ENCODE assay signal across 22 mouse cellular contexts in genomic region chr9:77589496-77589895, GRCm38 (mm10). TPM values are rescaled to one million over a fixed set of nuclear protein-coding genes. Genes with fewer than 3 reads are reported as not detected.
"Had no signal": no experiment of that assay in that cellular context is flagged by ENCODE, and none has a peak within 500 bp of the region (broad histone marks: within the 10 kb centered on the region; RNA-seq: fewer than 3 reads in every experiment).

No protein-coding gene starts in this region.

- H3K9ac ChIP-seq: limb, embryonic 13.5 days; liver, embryonic 12.5 days; liver, embryonic 15.5 days; lung, embryonic 15.5 days; midbrain, embryonic 13.5 days had no signal

- H3K9me3 ChIP-seq: limb, embryonic 10.5 days; limb, embryonic 13.5 days; liver, embryonic 12.5 days; liver, embryonic 15.5 days; lung, embryonic 15.5 days; midbrain, embryonic 10.5 days; midbrain, embryonic 13.5 days had no signal

- H3K4me3 ChIP-seq: layer of hippocampus, adult 2 months; limb, embryonic 10.5 days; limb, embryonic 13.5 days; liver, embryonic 12.5 days; liver, embryonic 15.5 days; lung, embryonic 15.5 days; megakaryocyte, embryonic 14.5 days; midbrain, embryonic 10.5 days; midbrain, embryonic 13.5 days; myocyte had no signal

- H3K27ac ChIP-seq: kidney, postnatal 0 days; layer of hippocampus, adult 2 months; limb, embryonic 10.5 days; limb, embryonic 13.5 days; liver, embryonic 12.5 days; liver, embryonic 15.5 days; lung, embryonic 15.5 days; midbrain, embryonic 10.5 days; midbrain, embryonic 13.5 days; stomach, postnatal 0 days had no signal

- DNase-seq: kidney, adult 2 months; kidney, postnatal 25 days; layer of hippocampus, adult 9-11 months; liver; lung, adult 18-20 months; lung, postnatal 10 days; lung, postnatal 36 days; thymus, postnatal 25 days had no signal

- H3K27me3 ChIP-seq: limb, embryonic 13.5 days; liver, embryonic 12.5 days; liver, embryonic 15.5 days; lung, embryonic 15.5 days had no signal

- H3K36me3 ChIP-seq: limb, embryonic 10.5 days; limb, embryonic 13.5 days; liver, embryonic 12.5 days; liver, embryonic 15.5 days; lung, embryonic 15.5 days; midbrain, embryonic 10.5 days; midbrain, embryonic 13.5 days had no signal

- H3K4me1 ChIP-seq: limb, embryonic 10.5 days; liver, embryonic 12.5 days; liver, embryonic 15.5 days; lung, embryonic 15.5 days; megakaryocyte, embryonic 14.5 days had no signal

- H3K4me2 ChIP-seq: limb, embryonic 13.5 days; liver, embryonic 12.5 days; liver, embryonic 15.5 days; lung, embryonic 15.5 days; midbrain, embryonic 13.5 days had no signal

- ATAC-seq: liver, embryonic 12.5 days; midbrain, embryonic 13.5 days had no signal

RNA-seq across cellular contexts. Expression of gene Klhl31, which starts 46.8 kb away (rescaled TPM):
- polyA plus RNA-seq: large intestine, adult 2 months; spleen, adult 2 months had no signal
